Mouse (Mus musculus): ENCODE measurements around the gene Sesn1.
A peak's percentile ranks its signal among the peaks of the same experiment; 100 is the strongest.

DNA sequence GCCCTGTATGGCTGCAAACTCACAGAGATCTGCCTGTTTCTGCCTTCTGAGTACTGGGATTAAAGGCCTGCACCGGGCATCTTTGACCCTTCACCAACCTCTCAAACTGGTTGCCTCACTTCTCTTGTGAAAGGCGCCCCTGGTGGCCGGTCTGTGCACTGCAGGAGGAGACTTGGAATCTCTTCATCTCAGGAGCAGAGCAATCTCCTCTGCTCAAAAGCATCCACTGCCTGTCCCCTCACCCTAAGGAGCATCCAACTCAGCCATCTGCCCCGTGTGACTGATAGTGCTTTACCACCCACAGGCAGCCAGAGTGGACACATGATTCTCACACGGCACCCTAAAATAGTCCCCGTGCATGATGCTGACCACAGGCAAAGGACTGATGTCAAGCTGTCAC, 123.8 kb downstream of the Sesn1 start:
- TF ChIP-seq CTCF (IDR thresholded peaks at IDR 0.05; ENCODE audit: extremely low read depth, insufficient read depth, insufficient read length, insufficient replicate concordance) (peak; percentile 72; the same call in 1 of the 2 replicates), POLR2A (IDR thresholded peaks at IDR 0.05; ENCODE audit: low read depth, low read length) (no peak)

Data from spleen, adult 2 months (tissue).